In the genomic region with DNA sequence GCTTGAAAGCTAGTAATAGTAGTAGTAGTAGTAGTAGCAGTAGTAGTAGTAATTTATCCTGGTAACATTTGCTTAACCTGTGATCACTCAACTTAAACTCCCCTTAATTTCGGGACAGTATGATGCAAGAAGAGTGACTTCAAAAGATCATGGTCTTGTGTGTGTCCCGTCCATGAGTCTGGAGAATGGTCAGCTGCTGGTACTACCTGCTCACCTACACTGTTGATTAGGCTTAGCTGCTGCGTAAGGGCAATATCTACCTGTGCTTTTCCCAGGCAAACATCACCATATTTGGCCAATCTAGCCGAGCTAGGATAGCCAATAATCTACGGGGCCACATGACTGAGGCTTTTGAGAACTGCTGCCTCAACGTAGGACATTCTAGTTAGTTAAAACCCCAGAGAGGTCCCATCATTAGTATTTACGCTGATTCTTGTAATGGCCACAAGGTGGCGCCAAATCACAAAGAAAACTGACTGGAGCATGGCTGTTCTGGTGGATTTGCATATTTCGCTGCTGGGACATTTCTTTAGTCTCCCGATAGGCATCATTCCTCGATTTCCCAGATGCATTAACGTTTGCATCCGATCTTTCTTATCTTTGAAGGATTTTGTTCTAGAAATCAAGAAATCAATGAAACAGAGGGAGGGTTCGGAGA, we compare ENCODE assay signal across 7 mouse cellular contexts. TPM values are rescaled to one million over a fixed set of nuclear protein-coding genes. Genes with fewer than 3 reads are reported as not detected.
A peak's percentile ranks its signal among the peaks of the same experiment; 100 is the strongest.
DNase-seq lines count a peak whose midpoint lies in the region; ATAC-seq lines count a peak whose summit lies in the region.

No protein-coding gene starts in this region.

- peak; percentile 38 for ATAC-seq in activated CD4-positive, CD25-positive, alpha-beta regulatory T cell, adult 4 months
- peak; percentile 66 for ATAC-seq in inflammation-experienced regulatory T-cells, adult 6 months
- peak; percentile 78 for ATAC-seq in megakaryocyte, adult 5-6 weeks (ENCODE audit: poor library complexity, severe bottlenecking)

- DNase-seq in cerebellum, postnatal 36 days: peak; percentile 52 to 71
- DNase-seq in gastrocnemius, adult 8-10 months (ENCODE audit: low spot score in 2 of 2): peak; percentile 22 to 28
- peak; percentile 41 to 44 for DNase-seq in left cerebral cortex, adult 8-10 months (ENCODE audit: low spot score in 2 of 2)
- peak; percentile 70 for DNase-seq in right cerebral cortex, adult 18-20 months

RNA-seq across cellular contexts. Expression of a gene that starts 26.0 kb away (rescaled TPM):
- 100 to 1,000 TPM; 282 to 347 TPM for polyA plus RNA-seq in activated CD4-positive, CD25-positive, alpha-beta regulatory T cell, adult 4 months (2017; shearing (Covaris generic))
- total RNA-seq in gastrocnemius, adult 8-10 months (2022): 1 to 10 TPM in 2 of 4 experiments, under 1 TPM in 2; 0.48 to 1.4 (median 1.0) TPM
- polyA plus RNA-seq in inflammation-experienced regulatory T-cells, adult 6 months (2017; shearing (Covaris generic)): 100 to 1,000 TPM; 195 to 420 (median 351) TPM
- total RNA-seq in left cerebral cortex, adult 8-10 months (2022): 1 to 10 TPM; 7.8 to 10.0 (median 8.8) TPM
- total RNA-seq in megakaryocyte, adult 5-6 weeks (2015): 149 and 151 TPM in 2 replicates
- 173 and 185 TPM in 2 replicates for total RNA-seq in megakaryocyte, adult 5-6 weeks (2017)

Comparison
In these comparisons a context has a peak if more than half of its experiments do, and no peak if none do; other contexts are left out.
1. Peak in every context shown above with its lines: DNase-seq and ATAC-seq.
2. RNA of a gene that starts 26.0 kb away (total RNA-seq): 149 to 185 TPM in megakaryocyte, adult 5-6 weeks; 7.8 to 10.0 TPM in left cerebral cortex, adult 8-10 months and 0.48 to 1.4 TPM in gastrocnemius, adult 8-10 months; every median in the first group is over 10 times any median in the second.